Mouse (Mus musculus): ENCODE measurements around the gene Ctss. TPM values are rescaled to one million over a fixed set of nuclear protein-coding genes. Genes with fewer than 3 reads are reported as not detected.

Ctss gene
- polyA plus RNA-seq, 1 experiment: 1.6 TPM

DNA sequence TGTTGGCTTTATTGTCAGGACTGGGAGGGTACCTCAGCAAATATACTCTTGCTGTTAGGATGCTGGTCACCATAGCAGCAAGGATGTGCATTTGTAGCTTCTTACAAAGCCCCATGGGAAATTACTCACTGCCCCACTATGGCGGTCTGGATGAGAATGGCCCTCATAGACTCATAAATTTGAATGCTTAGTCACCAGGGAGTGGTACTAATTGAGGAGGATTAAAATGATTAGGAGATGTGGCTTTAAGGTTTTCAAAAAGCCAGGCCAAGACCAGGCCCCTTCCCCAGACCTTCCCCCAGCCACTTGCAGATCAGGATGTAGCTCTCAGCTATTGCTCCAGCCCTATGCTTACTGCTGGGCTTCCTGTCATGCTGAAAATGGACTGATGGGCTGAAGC lies 23.6 kb downstream of the Ctss start:
- Histone ChIP-seq H3K27ac (ENCODE audit: control insufficient read depth, insufficient read depth, low read depth, low read length) (no peak overlapping the region), H3K27me3 (ENCODE audit: control insufficient read depth, insufficient read depth, low read length) (no peaks in the 10 kb centered on the region), H3K4me1 (ENCODE audit: control insufficient read depth, insufficient read depth, low read length) (no peaks in the 10 kb centered on the region; the same call in 1 of the 2 replicates), H3K36me3 (ENCODE audit: control insufficient read depth, insufficient read depth, low read length) (no peaks in the 10 kb centered on the region), H3K4me3 (ENCODE audit: control insufficient read depth, low read depth, low read length) (no peak overlapping the region)
- TF ChIP-seq CTCF (IDR thresholded peaks at IDR 0.05; ENCODE audit: control insufficient read depth, insufficient read depth, insufficient replicate concordance, low read depth, low read length) (no peak), POLR2A (IDR thresholded peaks at IDR 0.05; ENCODE audit: control insufficient read depth, low read depth, low read length) (no peak)

DNA sequence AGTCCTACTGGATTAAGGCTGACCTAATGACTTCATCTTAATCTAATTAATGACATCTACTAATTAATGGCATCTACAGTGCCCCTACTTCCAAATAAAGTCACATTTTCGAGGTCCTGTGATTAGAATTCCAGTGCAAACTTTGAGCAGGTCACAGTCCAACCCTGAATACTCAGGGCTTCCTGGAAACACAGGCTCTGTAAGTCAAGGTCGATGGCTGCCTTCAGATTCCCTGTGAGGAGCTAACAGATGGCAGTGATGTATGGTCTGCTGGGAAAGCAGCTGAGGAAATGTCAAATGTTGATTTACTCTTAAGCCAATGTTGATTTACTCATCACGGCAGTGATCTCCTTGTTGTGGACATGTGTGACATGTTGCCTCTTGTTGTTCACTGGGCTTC lies 27.4 kb downstream of the Ctss start:
- H3K4me1 ChIP-seq (ENCODE audit: control insufficient read depth, insufficient read depth, low read length): peaks cover 2% of the 10 kb centered on the region; the same call in 1 of the 2 replicates

DNA sequence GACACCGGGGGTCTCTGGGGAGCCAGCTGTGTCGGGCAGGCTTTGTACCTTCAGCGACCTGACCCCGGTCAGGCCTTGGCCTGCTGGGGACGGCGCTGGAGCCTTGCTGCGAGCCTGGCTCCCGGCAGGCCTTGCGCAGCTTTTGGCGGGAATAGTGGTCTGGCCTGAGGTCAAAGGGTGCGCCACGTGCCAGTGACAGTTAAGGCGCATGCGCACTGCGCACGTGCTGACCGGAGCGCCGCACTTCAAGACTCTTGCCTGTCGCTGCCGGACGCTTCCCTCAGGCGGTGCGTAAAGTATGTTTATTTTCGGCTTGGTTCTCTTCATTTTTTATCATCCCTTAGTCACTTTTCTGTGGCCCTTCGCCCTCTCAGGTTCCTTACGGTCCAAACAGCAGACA lies 32.9 kb downstream of the Ctss start, which contains the start of gene Hormad1:
Gene Hormad1, plus strand, starts transcription at position 241 of the 400 bp plus-strand sequence.
- Histone ChIP-seq H3K4me3 (ENCODE audit: control insufficient read depth, low read depth, low read length) (peak within 1 kb of the TSS; percentile 93), H3K4me1 (ENCODE audit: control insufficient read depth, insufficient read depth, low read length) (peaks cover 2% of the 10 kb centered on the region; the same call in 1 of the 2 replicates), H3K36me3 (ENCODE audit: control insufficient read depth, insufficient read depth, low read length) (peaks cover 1% of the 10 kb centered on the region; the same call in 1 of the 2 replicates), H3K27me3 (ENCODE audit: control insufficient read depth, insufficient read depth, low read length) (no peaks in the 10 kb centered on the region), H3K27ac (ENCODE audit: control insufficient read depth, insufficient read depth, low read depth, low read length) (peak within 1 kb of the TSS; percentile 96)
- TF ChIP-seq CTCF (IDR thresholded peaks at IDR 0.05; ENCODE audit: control insufficient read depth, insufficient read depth, insufficient replicate concordance, low read depth, low read length) (no peak), POLR2A (IDR thresholded peaks at IDR 0.05; ENCODE audit: control insufficient read depth, low read depth, low read length) (peak; percentile 99)

More for the DNA sequence above, 27.4 kb downstream of the Ctss start:
- H3K4me3 ChIP-seq (ENCODE audit: control insufficient read depth, low read depth, low read length): no peak overlapping the region
- TF ChIP-seq POLR2A (IDR thresholded peaks at IDR 0.05; ENCODE audit: control insufficient read depth, low read depth, low read length) (no peak), CTCF (IDR thresholded peaks at IDR 0.05; ENCODE audit: control insufficient read depth, insufficient read depth, insufficient replicate concordance, low read depth, low read length) (no peak)
- no peaks in the 10 kb centered on the region for H3K27me3 ChIP-seq (ENCODE audit: control insufficient read depth, insufficient read depth, low read length)
- no peak overlapping the region for H3K27ac ChIP-seq (ENCODE audit: control insufficient read depth, insufficient read depth, low read depth, low read length)
- no peaks in the 10 kb centered on the region for H3K36me3 ChIP-seq (ENCODE audit: control insufficient read depth, insufficient read depth, low read length)

DNA sequence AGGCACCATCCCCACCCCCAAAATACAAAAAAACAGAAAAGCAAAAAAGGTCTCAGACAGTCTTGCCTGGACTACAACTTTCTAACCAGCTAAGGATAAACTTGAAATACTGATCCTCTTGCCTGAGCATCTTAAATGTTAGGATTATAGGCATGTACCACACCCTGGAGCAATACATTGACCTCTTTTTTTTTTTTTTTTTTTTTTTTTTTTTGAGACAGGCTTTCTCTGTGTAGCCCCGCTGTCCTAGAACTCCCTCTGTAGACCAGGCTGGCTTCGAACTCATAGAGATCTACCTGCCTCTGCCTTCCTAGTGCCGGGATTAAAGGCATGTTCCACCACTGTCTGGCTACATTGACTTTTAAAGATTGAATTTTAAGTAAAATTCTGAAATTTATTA lies 34.2 kb downstream of the Ctss start:
- peaks cover 1% of the 10 kb centered on the region; the same call in 1 of the 2 replicates for H3K36me3 ChIP-seq (ENCODE audit: control insufficient read depth, insufficient read depth, low read length)
- no peak for TF ChIP-seq CTCF (IDR thresholded peaks at IDR 0.05; ENCODE audit: control insufficient read depth, insufficient read depth, insufficient replicate concordance, low read depth, low read length)
- no peak for TF ChIP-seq POLR2A (IDR thresholded peaks at IDR 0.05; ENCODE audit: control insufficient read depth, low read depth, low read length)
- no peak overlapping the region for H3K27ac ChIP-seq (ENCODE audit: control insufficient read depth, insufficient read depth, low read depth, low read length)
- no peaks in the 10 kb centered on the region for H3K27me3 ChIP-seq (ENCODE audit: control insufficient read depth, insufficient read depth, low read length)
- peaks cover 2% of the 10 kb centered on the region; the same call in 1 of the 2 replicates for H3K4me1 ChIP-seq (ENCODE audit: control insufficient read depth, insufficient read depth, low read length)
- H3K4me3 ChIP-seq (ENCODE audit: control insufficient read depth, low read depth, low read length): no peak overlapping the region

DNA sequence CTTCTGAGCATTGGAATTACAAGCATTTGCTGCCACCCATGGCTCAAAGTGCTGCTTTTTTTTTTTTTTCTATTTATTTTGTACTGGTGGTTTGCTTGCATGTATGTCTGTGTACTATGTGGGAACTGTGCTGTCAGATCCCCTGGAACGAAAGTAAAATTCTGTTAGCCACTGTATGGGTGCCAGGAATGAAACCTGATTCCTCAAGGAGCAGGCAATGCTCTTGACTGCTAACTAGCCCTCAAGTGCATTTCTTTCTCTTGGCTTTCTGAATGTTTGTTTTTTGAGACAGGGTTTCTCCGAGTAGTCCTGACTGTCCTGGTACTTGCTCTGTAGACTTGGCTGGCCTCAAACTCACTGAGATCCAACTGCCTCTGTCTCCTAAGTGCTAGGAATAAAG lies 35.2 kb downstream of the Ctss start:
- Histone ChIP-seq H3K27ac (ENCODE audit: control insufficient read depth, insufficient read depth, low read depth, low read length) (no peak overlapping the region), H3K27me3 (ENCODE audit: control insufficient read depth, insufficient read depth, low read length) (no peaks in the 10 kb centered on the region), H3K36me3 (ENCODE audit: control insufficient read depth, insufficient read depth, low read length) (peaks cover 1% of the 10 kb centered on the region), H3K4me3 (ENCODE audit: control insufficient read depth, low read depth, low read length) (no peak overlapping the region), H3K4me1 (ENCODE audit: control insufficient read depth, insufficient read depth, low read length) (peaks cover 2% of the 10 kb centered on the region; the same call in 1 of the 2 replicates)
- TF ChIP-seq POLR2A (IDR thresholded peaks at IDR 0.05; ENCODE audit: control insufficient read depth, low read depth, low read length) (no peak), CTCF (IDR thresholded peaks at IDR 0.05; ENCODE audit: control insufficient read depth, insufficient read depth, insufficient replicate concordance, low read depth, low read length) (no peak)

DNA sequence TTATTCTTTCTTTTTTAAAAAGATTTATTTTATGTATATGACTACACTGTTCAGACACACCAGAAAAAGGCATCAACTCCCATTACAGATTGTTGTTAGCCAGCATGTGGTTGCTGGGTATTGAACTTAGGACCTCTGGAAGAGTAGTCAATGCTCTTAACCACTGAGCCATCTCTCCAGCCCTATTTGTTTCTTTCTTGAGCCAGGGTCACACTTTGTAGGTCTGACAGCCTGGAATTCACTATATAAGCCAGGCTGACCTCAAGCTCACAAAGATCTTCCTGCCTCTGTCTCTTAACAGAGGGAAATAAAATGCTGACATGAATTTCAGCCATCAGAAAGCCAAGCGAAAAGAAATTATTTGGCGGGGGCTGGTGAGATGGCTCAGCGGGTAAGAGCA lies 43.0 kb downstream of the Ctss start:
- no peak for TF ChIP-seq CTCF (IDR thresholded peaks at IDR 0.05; ENCODE audit: control insufficient read depth, insufficient read depth, insufficient replicate concordance, low read depth, low read length)
- no peak for TF ChIP-seq POLR2A (IDR thresholded peaks at IDR 0.05; ENCODE audit: control insufficient read depth, low read depth, low read length)
- Histone ChIP-seq H3K27ac (ENCODE audit: control insufficient read depth, insufficient read depth, low read depth, low read length) (no peak overlapping the region), H3K36me3 (ENCODE audit: control insufficient read depth, insufficient read depth, low read length) (peaks cover 1% of the 10 kb centered on the region), H3K4me3 (ENCODE audit: control insufficient read depth, low read depth, low read length) (no peak overlapping the region), H3K27me3 (ENCODE audit: control insufficient read depth, insufficient read depth, low read length) (no peaks in the 10 kb centered on the region), H3K4me1 (ENCODE audit: control insufficient read depth, insufficient read depth, low read length) (no peaks in the 10 kb centered on the region)

DNA sequence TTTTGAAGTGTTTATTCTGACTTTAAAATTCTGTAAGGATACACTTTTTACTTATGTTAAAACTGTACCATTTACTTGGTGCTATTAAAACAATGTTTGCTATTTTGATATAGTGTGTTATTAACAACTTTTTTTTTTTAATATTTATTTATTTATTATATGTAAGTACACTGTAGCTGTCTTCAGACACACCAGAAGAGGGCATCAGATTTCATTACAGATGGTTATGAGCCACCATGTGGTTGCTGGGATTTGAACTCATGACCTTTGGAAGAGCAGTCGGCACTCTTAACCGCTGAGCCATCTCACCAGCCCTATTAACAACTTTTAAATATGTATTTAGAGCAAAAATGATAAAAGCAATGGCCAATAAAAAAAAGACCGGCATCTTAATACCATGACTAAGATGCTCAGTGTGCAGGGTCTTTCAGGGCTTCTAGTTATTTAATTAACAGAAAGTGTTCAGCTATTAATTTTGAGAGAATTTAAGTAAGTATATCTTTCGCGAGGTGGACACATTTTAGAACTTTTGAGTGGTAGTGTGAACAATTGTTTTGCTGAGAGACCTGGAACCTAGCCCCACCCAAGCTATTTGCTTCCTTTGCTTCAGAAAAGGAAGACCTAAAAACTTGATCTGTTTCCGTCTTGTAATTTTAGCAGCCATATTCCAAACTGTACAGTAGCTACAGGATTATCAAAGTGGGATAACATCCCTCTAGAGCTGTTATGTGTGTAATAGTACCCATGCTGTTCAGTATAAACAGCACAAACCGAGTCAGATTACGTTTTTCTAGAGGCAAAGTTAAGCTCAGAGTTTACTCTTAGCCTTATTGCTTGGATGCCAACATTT lies 61.4 kb downstream of the Ctss start:
- Histone ChIP-seq H3K4me3 (ENCODE audit: control insufficient read depth, low read depth, low read length) (peak overlapping the region; percentile 93; the same call in 1 of the 2 replicates), H3K36me3 (ENCODE audit: control insufficient read depth, insufficient read depth, low read length) (no peaks in the 10 kb centered on the region; the same call in 1 of the 2 replicates), H3K27ac (ENCODE audit: control insufficient read depth, insufficient read depth, low read depth, low read length) (no peak overlapping the region), H3K27me3 (ENCODE audit: control insufficient read depth, insufficient read depth, low read length) (no peaks in the 10 kb centered on the region), H3K4me1 (ENCODE audit: control insufficient read depth, insufficient read depth, low read length) (no peaks in the 10 kb centered on the region)
- no peak for TF ChIP-seq CTCF (IDR thresholded peaks at IDR 0.05; ENCODE audit: control insufficient read depth, insufficient read depth, insufficient replicate concordance, low read depth, low read length)
- no peak for TF ChIP-seq POLR2A (IDR thresholded peaks at IDR 0.05; ENCODE audit: control insufficient read depth, low read depth, low read length)
